Mouse (Mus musculus) brain, embryonic 14.5 days (tissue): ENCODE measurements around the gene Slc4a2.

ENCODE experiments used
- CTCF ChIP-seq: fragments of 200-500 bp; IDR thresholded peaks from 2 replicates; pipeline ENCODE4 v1.5.1; 2012; ENCODE audit warnings: inconsistent platforms, mild to moderate bottlenecking, moderate library complexity, borderline replicate concordance; ENCODE audit not compliant: insufficient read depth, insufficient read length; ENCODE audit errors: extremely low read depth
- POLR2A ChIP-seq: fragments of 200-500 bp; IDR thresholded peaks from 2 replicates; pipeline ENCODE4 v1.6.1; 2012; ENCODE audit warnings: mild to moderate bottlenecking, inconsistent platforms, borderline replicate concordance; ENCODE audit not compliant: poor library complexity, insufficient read depth, insufficient read length, severe bottlenecking; ENCODE audit errors: extremely low read depth

DNA sequence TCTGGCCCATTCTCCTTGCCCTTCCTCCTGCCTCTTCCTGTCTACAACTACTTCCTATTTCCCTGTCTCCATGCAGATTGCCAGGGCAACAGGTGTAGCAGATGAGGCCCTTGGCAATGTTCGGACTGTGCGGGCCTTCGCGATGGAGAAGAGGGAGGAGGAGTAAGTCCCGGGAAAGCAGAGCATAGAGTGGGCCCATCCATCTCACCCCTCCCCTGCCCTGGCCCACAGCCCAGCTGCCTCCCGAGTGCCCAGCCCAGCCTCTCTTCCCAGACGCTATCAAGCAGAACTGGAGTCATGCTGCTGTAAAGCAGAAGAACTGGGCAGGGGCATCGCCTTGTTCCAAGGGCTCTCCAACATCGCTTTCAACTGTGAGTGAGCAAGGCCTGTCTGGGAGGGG lies 21.7 kb upstream of the Slc4a2 start:
- no peak for TF ChIP-seq CTCF
- TF ChIP-seq POLR2A: no peak
